ENCODE assay signal across 13 mouse cellular contexts in the genomic region with DNA sequence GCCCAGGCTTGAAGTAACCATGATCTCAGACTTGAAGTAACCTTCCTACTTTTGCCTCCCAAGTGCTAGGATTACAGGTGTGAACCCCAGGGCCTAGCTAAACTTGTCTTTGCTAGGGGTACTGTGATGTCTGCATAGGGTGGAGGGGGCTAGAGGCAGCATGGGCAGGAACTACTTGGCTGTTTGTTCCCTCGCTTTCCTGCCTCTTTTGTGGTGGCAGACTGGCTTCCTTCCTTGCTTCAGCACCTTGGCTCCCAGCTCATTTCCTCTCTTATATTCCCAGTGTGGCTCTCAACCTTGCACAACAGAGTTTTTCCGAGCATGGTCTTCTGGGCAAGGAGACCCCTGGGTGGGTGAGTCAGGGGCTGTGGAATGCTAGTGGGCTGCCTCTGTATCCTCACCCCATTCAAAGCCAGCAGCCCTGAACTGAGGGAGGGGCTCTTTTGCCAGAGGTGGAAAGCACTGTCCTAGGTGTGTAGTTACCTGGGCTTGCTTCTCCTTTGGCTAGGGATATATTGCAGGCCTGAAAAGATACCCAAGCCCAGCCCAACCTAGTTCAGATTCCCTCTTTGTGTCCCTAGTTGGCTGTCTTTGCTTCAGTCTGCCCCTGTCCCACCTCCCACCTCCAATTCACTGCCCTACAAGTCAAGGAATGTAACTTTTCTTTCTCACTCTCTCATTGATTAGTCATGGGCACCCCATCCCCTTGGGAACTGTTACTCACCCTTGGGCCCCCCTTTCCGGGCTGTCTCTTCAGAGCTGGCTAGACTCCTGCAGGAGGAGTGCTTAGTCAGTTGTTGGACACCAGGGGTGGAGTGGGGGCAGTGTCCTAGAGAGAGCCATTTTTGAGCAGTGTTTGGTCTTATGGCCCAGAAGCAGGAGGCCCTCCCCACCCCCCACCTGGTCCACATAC. TPM values are rescaled to one million over a fixed set of nuclear protein-coding genes. Genes with fewer than 3 reads are reported as not detected.
DNase-seq lines count a peak whose midpoint lies in the region; ATAC-seq lines count a peak whose summit lies in the region.
"Had no signal": no experiment of that assay in that cellular context is flagged by ENCODE, and none has a peak within 500 bp of the region (broad histone marks: within the 10 kb centered on the region; RNA-seq: fewer than 3 reads in every experiment).

No protein-coding gene starts in this region.

- H3K27ac ChIP-seq in forebrain, embryonic 10.5 days: peak overlapping the region; percentile 30; the same call in 1 of the 2 replicates
- no peak overlapping the region for H3K27ac ChIP-seq in forebrain, embryonic 13.5 days
- H3K27ac ChIP-seq in kidney, embryonic 16.5 days (ENCODE audit: low read length): peak overlapping the region; percentile 61; the same call in 1 of the 2 replicates
- H3K27ac ChIP-seq in embryonic facial prominence, embryonic 11.5 days (replicated peaks; ENCODE audit: low read depth, low read length): no peak overlapping the region
- peak overlapping the region; percentile 72 for H3K27ac ChIP-seq in limb, embryonic 13.5 days
- H3K27ac ChIP-seq: layer of hippocampus, adult 2 months had no signal

- peaks cover 16% of the 10 kb centered on the region for H3K4me1 ChIP-seq in forebrain, embryonic 10.5 days
- H3K4me1 ChIP-seq in forebrain, embryonic 13.5 days: 0 out of 2 replicates have a peak, but pooled peaks cover 4% of the 10 kb centered on the region
- H3K4me1 ChIP-seq in kidney, embryonic 16.5 days (ENCODE audit: insufficient read depth, low read length): peaks cover 33% of the 10 kb centered on the region
- H3K4me1 ChIP-seq in embryonic facial prominence, embryonic 11.5 days (ENCODE audit: control insufficient read depth, insufficient read depth, low read length): no peaks in the 10 kb centered on the region
- peaks cover 36% of the 10 kb centered on the region for H3K4me1 ChIP-seq in limb, embryonic 13.5 days

- no peaks in the 10 kb centered on the region for H3K27me3 ChIP-seq in forebrain, embryonic 10.5 days (ENCODE audit: poor library complexity, severe bottlenecking)
- no peaks in the 10 kb centered on the region for H3K27me3 ChIP-seq in forebrain, embryonic 13.5 days
- H3K27me3 ChIP-seq in kidney, embryonic 16.5 days (ENCODE audit: insufficient read depth, low read length): no peaks in the 10 kb centered on the region
- no peaks in the 10 kb centered on the region for H3K27me3 ChIP-seq in embryonic facial prominence, embryonic 11.5 days (ENCODE audit: control insufficient read depth, insufficient read depth, low read length)
- no peaks in the 10 kb centered on the region for H3K27me3 ChIP-seq in limb, embryonic 13.5 days

- DNase-seq in forebrain, embryonic 10.5 days (ENCODE audit: extremely low spot score, low spot score): no peak
- DNase-seq in kidney, postnatal 4 days: no peak
- no peak for DNase-seq in embryonic facial prominence, embryonic 11.5 days (ENCODE audit: low spot score)
- DNase-seq in frontal cortex, postnatal 25 days (ENCODE audit: low spot score in 2 of 2): no peak
- no peak for DNase-seq in ovary, postnatal 36 days (ENCODE audit: low spot score)
- DNase-seq: gastrocnemius, postnatal 10 days; right cerebral cortex, postnatal 25 days; thymus, adult 2 months had no signal

- ATAC-seq in forebrain, embryonic 13.5 days: no peak
- peak; percentile 53 for ATAC-seq in kidney, embryonic 16.5 days (ENCODE audit: low FRiP score, low TSS enrichment)
- peak; percentile 61; the same call in 1 of the 2 replicates for ATAC-seq in embryonic facial prominence, embryonic 11.5 days (replicated peaks; ENCODE audit: insufficient number of reproducible peaks, low FRiP score, low TSS enrichment, low read depth)
- 0 out of 2 replicates have a peak, but pooled peaks have one; percentile 26 for ATAC-seq in limb, embryonic 13.5 days (ENCODE audit: low FRiP score, low read depth)

- no peak overlapping the region for H3K4me2 ChIP-seq in forebrain, embryonic 13.5 days
- no peak overlapping the region for H3K4me2 ChIP-seq in kidney, embryonic 16.5 days (replicated peaks; ENCODE audit: low read depth, low read length)
- no peak overlapping the region for H3K4me2 ChIP-seq in embryonic facial prominence, embryonic 11.5 days (ENCODE audit: low read depth, low read length)
- H3K4me2 ChIP-seq in limb, embryonic 13.5 days (replicated peaks): no peak overlapping the region; the same call in 1 of the 2 replicates

- WGBS in forebrain, embryonic 10.5 days: 72% methylated on average over 3 of the region's 3 CpGs
- WGBS in forebrain, embryonic 13.5 days: 71% methylated on average over 3 of the region's 3 CpGs
- WGBS in kidney, embryonic 16.5 days: 65% methylated on average over 3 of the region's 3 CpGs
- 79% methylated on average over 3 of the region's 3 CpGs for WGBS in embryonic facial prominence, embryonic 11.5 days
- 55% methylated on average over 3 of the region's 3 CpGs for WGBS in limb, embryonic 13.5 days

- no peak overlapping the region for H3K4me3 ChIP-seq in forebrain, embryonic 10.5 days
- H3K4me3 ChIP-seq in forebrain, embryonic 13.5 days: no peak overlapping the region
- no peak overlapping the region for H3K4me3 ChIP-seq in kidney, embryonic 16.5 days (ENCODE audit: low read length)
- H3K4me3 ChIP-seq in embryonic facial prominence, embryonic 11.5 days (ENCODE audit: low read depth, low read length): no peak overlapping the region
- H3K4me3 ChIP-seq in limb, embryonic 13.5 days: no peak overlapping the region
- H3K4me3 ChIP-seq: layer of hippocampus, adult 2 months had no signal

- H3K36me3 ChIP-seq in forebrain, embryonic 10.5 days (replicated peaks): no peaks in the 10 kb centered on the region
- H3K36me3 ChIP-seq in forebrain, embryonic 13.5 days (ENCODE audit: poor library complexity, severe bottlenecking): no peaks in the 10 kb centered on the region
- H3K36me3 ChIP-seq in kidney, embryonic 16.5 days (ENCODE audit: insufficient read depth, low read length): no peaks in the 10 kb centered on the region
- H3K36me3 ChIP-seq in embryonic facial prominence, embryonic 11.5 days (replicated peaks; ENCODE audit: control insufficient read depth, insufficient read depth, low read depth, low read length): no peaks in the 10 kb centered on the region
- H3K36me3 ChIP-seq in limb, embryonic 13.5 days: no peaks in the 10 kb centered on the region

- H3K9ac ChIP-seq in forebrain, embryonic 13.5 days: no peak overlapping the region
- H3K9ac ChIP-seq in kidney, embryonic 16.5 days (replicated peaks; ENCODE audit: low read length): no peak overlapping the region
- H3K9ac ChIP-seq in embryonic facial prominence, embryonic 11.5 days (replicated peaks; ENCODE audit: low read length): no peak overlapping the region
- H3K9ac ChIP-seq in limb, embryonic 13.5 days: no peak overlapping the region

- H3K9me3 ChIP-seq in forebrain, embryonic 10.5 days: no peaks in the 10 kb centered on the region
- H3K9me3 ChIP-seq in forebrain, embryonic 13.5 days (replicated peaks): no peaks in the 10 kb centered on the region
- no peaks in the 10 kb centered on the region for H3K9me3 ChIP-seq in kidney, embryonic 16.5 days (ENCODE audit: low read length)
- no peaks in the 10 kb centered on the region for H3K9me3 ChIP-seq in embryonic facial prominence, embryonic 11.5 days (replicated peaks; ENCODE audit: control insufficient read depth, low read length)
- H3K9me3 ChIP-seq in limb, embryonic 13.5 days: no peaks in the 10 kb centered on the region

RNA-seq across cellular contexts. Expression of a gene that starts 11.4 kb away (rescaled TPM):
- 22.8 and 25.6 TPM in 2 replicates for polyA plus RNA-seq in forebrain, embryonic 10.5 days (2016; fragmentation: Nextera tagmentation; extraction: Ambion mirVana)
- polyA plus RNA-seq in forebrain, embryonic 13.5 days (2015; fragmentation: Nextera tagmentation; extraction: Ambion mirVana): 7.7 and 8.0 TPM in 2 replicates
- polyA plus RNA-seq in kidney, embryonic 16.5 days (2015; fragmentation: Nextera tagmentation; extraction: Ambion mirVana): 40.7 and 44.3 TPM in 2 replicates
- polyA plus RNA-seq in embryonic facial prominence, embryonic 11.5 days (2014; fragmentation: Nextera tagmentation; extraction: Ambion mirVana): 24.6 and 29.6 TPM in 2 replicates
- 55.2 and 55.3 TPM in 2 replicates for polyA plus RNA-seq in limb, embryonic 13.5 days (2015; fragmentation: Nextera tagmentation; extraction: Ambion mirVana)

RNA-seq across cellular contexts. Expression of a gene that starts 38.1 kb away (rescaled TPM):
- 23.1 and 23.6 TPM in 2 replicates for polyA plus RNA-seq in forebrain, embryonic 10.5 days (2016; fragmentation: Nextera tagmentation; extraction: Ambion mirVana)
- 11.3 and 12.0 TPM in 2 replicates for polyA plus RNA-seq in forebrain, embryonic 13.5 days (2015; fragmentation: Nextera tagmentation; extraction: Ambion mirVana)
- 12.4 and 14.4 TPM in 2 replicates for polyA plus RNA-seq in kidney, embryonic 16.5 days (2015; fragmentation: Nextera tagmentation; extraction: Ambion mirVana)
- polyA plus RNA-seq in embryonic facial prominence, embryonic 11.5 days (2014; fragmentation: Nextera tagmentation; extraction: Ambion mirVana): 12.2 and 16.6 TPM in 2 replicates
- 11.7 and 13.1 TPM in 2 replicates for polyA plus RNA-seq in limb, embryonic 13.5 days (2015; fragmentation: Nextera tagmentation; extraction: Ambion mirVana)

RNA-seq across cellular contexts. Expression of a gene that starts 52.3 kb away (rescaled TPM):
- not detected in 2 replicates for polyA plus RNA-seq in forebrain, embryonic 10.5 days (2016; fragmentation: Nextera tagmentation; extraction: Ambion mirVana)
- polyA plus RNA-seq in forebrain, embryonic 13.5 days (2015; fragmentation: Nextera tagmentation; extraction: Ambion mirVana): not detected in 2 replicates
- 0.27 TPM in 1 of 2 replicates, not detected in the other for polyA plus RNA-seq in kidney, embryonic 16.5 days (2015; fragmentation: Nextera tagmentation; extraction: Ambion mirVana)
- 0.32 TPM in 1 of 2 replicates, not detected in the other for polyA plus RNA-seq in embryonic facial prominence, embryonic 11.5 days (2014; fragmentation: Nextera tagmentation; extraction: Ambion mirVana)
- not detected in 2 replicates for polyA plus RNA-seq in limb, embryonic 13.5 days (2015; fragmentation: Nextera tagmentation; extraction: Ambion mirVana)
- polyA plus RNA-seq: liver, embryonic 16.5 days; thymus, adult 2 months had no signal

Comparison
In these comparisons a context has a peak if more than half of its experiments do, and no peak if none do; other contexts are left out.
1. H3K27ac ChIP-seq: peak in forebrain, embryonic 10.5 days (single experiment), kidney, embryonic 16.5 days (single experiment) and limb, embryonic 13.5 days (single experiment); none in forebrain, embryonic 13.5 days (single experiment) and embryonic facial prominence, embryonic 11.5 days (single experiment).